Mouse (Mus musculus) Muller cell, postnatal 12 days (primary cell): ENCODE measurements at regions not wholly inside any gene's neighbourhood (a gene's known extent, or its start where the extent isn't known, plus 50 kb on each side); places are given as distances from the start of the nearest gene placed in this dataset.

Source experiments
- DNase-seq: peaks from one replicate; pipeline ENCODE4 v3.0.0-alpha.2; 2015; ENCODE audit errors: inconsistent ontology term

DNA sequence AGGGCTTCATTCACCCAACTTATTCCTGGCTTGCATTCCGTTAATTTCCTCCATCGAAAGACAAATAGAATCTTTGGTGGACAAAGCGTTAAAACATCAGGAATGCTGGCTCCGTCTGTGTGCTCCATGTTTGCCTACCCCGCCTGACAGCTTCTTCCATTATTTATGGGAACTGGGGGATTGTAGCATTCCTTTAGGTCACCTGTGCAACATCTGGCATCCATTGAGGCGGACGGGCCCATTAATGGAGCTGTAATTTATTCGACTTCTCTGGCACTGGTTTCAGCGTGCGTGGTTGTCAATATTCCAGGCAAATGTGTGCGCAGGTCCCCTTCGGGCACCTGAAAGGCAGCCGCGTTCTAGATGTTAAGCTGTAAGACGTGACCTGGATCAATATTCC lies 196.9 kb downstream of the Thbs2 start:
- no peak for DNase-seq

- DNase-seq = no peak
Observed at GRCm38 (mm10) chr17:14493751-14494320, 200.2 kb downstream of the Thbs2 start.

- DNase-seq = no peak
Observed at GRCm38 (mm10) chr17:14492936-14493335, 201.1 kb downstream of the Thbs2 start.

DNA sequence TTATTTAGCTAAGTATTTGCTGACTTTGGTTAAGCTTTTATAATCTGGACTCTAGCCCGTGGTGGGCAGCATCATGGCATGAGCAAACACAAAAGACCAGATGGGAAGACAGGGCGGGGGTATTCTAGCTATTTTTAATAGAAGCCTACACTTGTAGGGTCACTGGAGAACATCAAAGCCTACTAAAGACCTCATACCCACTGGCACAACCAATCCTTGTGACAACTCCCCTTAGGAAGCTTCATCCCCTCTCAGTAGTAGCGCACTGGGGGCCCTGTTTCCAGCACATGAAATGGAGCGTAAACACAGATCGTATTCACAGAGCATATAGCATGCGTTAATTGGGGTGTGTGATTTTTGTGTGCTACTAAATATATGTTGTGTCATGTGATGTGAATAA lies 202.4 kb downstream of the Smoc2 start:
- no peak for DNase-seq

DNA sequence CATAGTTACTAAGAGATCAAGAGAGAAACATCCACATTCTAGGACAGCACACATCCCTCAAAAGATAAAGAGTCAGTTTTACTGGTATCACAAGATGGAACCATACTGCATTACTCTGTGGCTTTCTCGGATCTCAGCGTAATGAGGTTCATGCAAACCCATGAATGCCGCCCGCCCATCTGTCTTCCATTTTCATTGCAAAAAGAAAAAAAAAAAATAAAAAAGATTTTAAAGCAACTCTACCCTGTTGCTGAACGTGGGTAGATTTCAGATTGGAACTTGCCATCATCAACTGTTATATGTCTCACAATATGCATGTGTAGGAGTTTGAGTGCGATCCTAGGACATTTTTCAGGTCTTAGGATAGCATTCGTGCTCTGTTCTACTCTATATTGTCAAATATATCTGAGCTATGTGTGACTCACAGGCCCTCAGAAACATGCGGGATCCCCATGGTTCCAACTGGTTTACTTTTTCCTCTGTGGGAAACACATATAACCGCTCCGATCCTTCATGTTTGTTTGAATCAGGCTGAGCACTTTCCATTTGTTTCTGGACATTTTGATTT lies 199.7 kb downstream of the Smoc2 start:
- DNase-seq = no peak

GRCm38 (mm10) chr17:14476707-14477106 lies 197.4 kb downstream of the Smoc2 start:
- DNase-seq = no peak

GRCm38 (mm10) chr17:14475778-14476647 lies 196.7 kb downstream of the Smoc2 start:
- DNase-seq = no peak

DNA sequence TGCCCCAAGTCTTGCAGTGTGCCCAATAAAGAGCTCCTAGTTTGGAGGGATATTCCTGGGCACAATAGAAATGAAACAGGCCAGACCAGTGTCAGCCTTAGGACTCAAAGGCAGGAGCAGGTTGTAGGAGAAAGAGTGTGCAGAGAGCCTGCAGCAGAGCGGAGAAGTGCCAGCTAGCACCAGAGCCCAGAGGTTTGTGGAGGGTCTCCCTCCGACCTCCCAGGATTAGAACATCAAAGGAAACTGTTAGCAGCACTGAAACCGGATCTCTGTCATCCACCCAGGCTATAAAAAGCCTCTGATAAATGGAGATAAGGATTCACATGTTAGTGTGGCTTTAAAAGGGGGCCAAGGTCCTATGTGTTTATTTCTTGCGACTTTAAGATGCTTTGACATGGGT lies 196.0 kb downstream of the Smoc2 start:
- no peak for DNase-seq

- no peak for DNase-seq
Observed at GRCm38 (mm10) chr17:14468754-14469488, 189.6 kb downstream of the Smoc2 start.

GRCm38 (mm10) chr17:14455251-14455743 lies 176.0 kb downstream of the Smoc2 start:
- peak; percentile 35 for DNase-seq
